Mouse (Mus musculus) kidney, postnatal 0 days (tissue): Measurements from ENCODE around the gene Ppp1r13b. TPM values are rescaled to one million over a fixed set of nuclear protein-coding genes. Genes with fewer than 3 reads are reported as not detected.

Experiments used
- ATAC-seq: fragments of 200-750 bp; cut with Nextera tagmentation; replicated peaks from 2 replicates; pipeline ENCODE4 v1.8.0; 2017; ENCODE audit warnings: low read depth, moderate number of reproducible peaks, moderate TSS enrichment, moderate library complexity; ENCODE audit not compliant: low FRiP score
- DNase-seq: peaks from one replicate; pipeline ENCODE4 v3.0.0-alpha.2; 2016; ENCODE audit warnings: low spot score
- H3K27ac ChIP-seq: fragments of 300-500 bp; sonication (generic); 2 replicates; pipeline ENCODE4 v1.5.1; 2014; ENCODE audit warnings: mild to moderate bottlenecking
- H3K27me3 ChIP-seq: fragments of 300-500 bp; sonication (generic); 2 replicates; pipeline ENCODE4 v1.6.1; 2014; ENCODE audit warnings: low read length, mixed read lengths; ENCODE audit not compliant: insufficient read depth
- H3K36me3 ChIP-seq: fragments of 300-500 bp; sonication (generic); 2 replicates; pipeline ENCODE4 v1.6.1; 2014; ENCODE audit warnings: low read length, mixed read lengths; ENCODE audit not compliant: insufficient read depth
- H3K4me1 ChIP-seq: fragments of 300-500 bp; sonication (generic); replicated peaks from 2 replicates; pipeline ENCODE4 v1.6.1; 2014; ENCODE audit warnings: antibody characterized with exemption, low read length, mixed read lengths; ENCODE audit not compliant: insufficient read depth
- H3K4me2 ChIP-seq: fragments of 300-500 bp; sonication (generic); 2 replicates; pipeline ENCODE4 v1.6.1; 2014; ENCODE audit warnings: mild to moderate bottlenecking, low read length, moderate library complexity, mixed read lengths
- H3K4me3 ChIP-seq: fragments of 300-500 bp; sonication (generic); replicated peaks from 2 replicates; pipeline ENCODE4 v1.5.1; 2014; ENCODE audit warnings: low read depth, low read length
- H3K9ac ChIP-seq: fragments of 300-500 bp; sonication (generic); 2 replicates; pipeline ENCODE4 v1.6.1; 2014; ENCODE audit warnings: low read depth, low read length
- H3K9me3 ChIP-seq: fragments of 300-500 bp; sonication (generic); replicated peaks from 2 replicates; pipeline ENCODE4 v1.6.1; 2016; ENCODE audit warnings: low read length, inconsistent platforms, mixed read lengths
- CTCF ChIP-seq: IDR thresholded peaks from 2 replicates; pipeline ENCODE4 v1.5.1; 2016; ENCODE audit warnings: antibody characterized with exemption, low read depth, mild to moderate bottlenecking, moderate library complexity
- WGBS: fragments of 180-500 bp; shearing (Covaris S2); extraction: QIAGEN DNeasy Blood & Tissue Kit; methylation state at CpG from one replicate; pipeline ENCODE4 v1.1.7; 2014; 5-methylcytosine and 5-hydroxymethylcytosine counted together
- polyA plus RNA-seq: library from polyadenylated mRNA; unstranded; fragments of >200 nt; fragmentation: Nextera tagmentation; extraction: Ambion mirVana; gene quantifications from 2 replicates; pipeline ENCODE4 v1.2.1, GENCODE M21; 2015

Gene Ppp1r13b
- polyA plus RNA-seq, 1 experiment from 2014 or later, result 16.7 TPM

DNA sequence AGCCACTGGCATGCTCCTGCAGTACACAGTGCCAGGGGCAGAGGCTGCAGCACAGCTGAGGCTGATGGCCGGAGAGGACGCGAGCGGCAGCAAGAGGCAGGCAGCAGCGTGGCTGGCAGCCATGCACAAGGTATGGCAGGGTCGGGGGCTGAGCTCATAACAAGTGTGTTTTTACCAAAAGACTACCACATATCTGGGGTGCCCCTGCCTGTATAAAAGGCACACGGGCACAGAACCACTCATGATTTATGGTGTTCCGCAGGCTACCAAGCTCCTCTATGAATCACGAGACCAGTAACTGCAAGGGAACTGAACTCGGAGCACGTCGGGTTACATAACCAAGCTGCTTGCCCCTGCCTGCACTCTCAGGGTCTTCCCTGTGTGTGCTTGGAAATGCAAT lies 80.4 kb downstream of the Ppp1r13b start:
- Histone ChIP-seq H3K27me3 (no peaks in the 10 kb centered on the region), H3K4me2 (no peak overlapping the region), H3K9me3 (no peaks in the 10 kb centered on the region), H3K36me3 (peaks cover 89% of the 10 kb centered on the region), H3K27ac (no peak overlapping the region), H3K9ac (no peak overlapping the region), H3K4me3 (no peak overlapping the region), H3K4me1 (no peaks in the 10 kb centered on the region)
- WGBS, result 87% methylated on average over 12 of the region's 12 CpGs
- no peak for DNase-seq
- ATAC-seq, result no peak
- no peak for TF ChIP-seq CTCF

DNA sequence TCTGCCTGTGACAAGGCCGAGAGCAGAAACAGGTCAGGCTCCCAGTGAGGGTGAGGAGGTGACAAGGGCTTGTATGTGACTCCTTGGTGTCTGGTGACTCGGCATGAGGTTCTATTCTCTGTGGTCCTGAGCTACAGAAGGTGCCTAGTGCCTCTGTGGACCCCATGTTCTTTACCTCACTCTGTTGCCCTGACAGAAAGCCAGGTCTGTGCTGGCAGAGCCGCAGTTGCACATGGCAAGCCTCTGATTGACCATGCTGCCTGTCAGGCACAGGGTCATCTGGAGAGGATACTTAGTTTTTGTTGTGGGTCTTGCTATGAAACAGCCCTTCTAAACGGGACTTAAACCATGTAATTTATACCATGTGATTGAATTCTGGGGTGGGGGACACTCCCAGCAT lies 86.0 kb downstream of the Ppp1r13b start:
- ATAC-seq (no peak), DNase-seq (no peak)
- TF ChIP-seq CTCF, result no peak
- 62% methylated on average over 4 of the region's 4 CpGs for WGBS
- Histone ChIP-seq H3K9ac (no peak overlapping the region), H3K4me1 (peaks cover 3% of the 10 kb centered on the region), H3K27me3 (no peaks in the 10 kb centered on the region), H3K36me3 (peaks cover 40% of the 10 kb centered on the region), H3K9me3 (no peaks in the 10 kb centered on the region), H3K27ac (no peak overlapping the region), H3K4me2 (no peak overlapping the region), H3K4me3 (no peak overlapping the region)

DNA sequence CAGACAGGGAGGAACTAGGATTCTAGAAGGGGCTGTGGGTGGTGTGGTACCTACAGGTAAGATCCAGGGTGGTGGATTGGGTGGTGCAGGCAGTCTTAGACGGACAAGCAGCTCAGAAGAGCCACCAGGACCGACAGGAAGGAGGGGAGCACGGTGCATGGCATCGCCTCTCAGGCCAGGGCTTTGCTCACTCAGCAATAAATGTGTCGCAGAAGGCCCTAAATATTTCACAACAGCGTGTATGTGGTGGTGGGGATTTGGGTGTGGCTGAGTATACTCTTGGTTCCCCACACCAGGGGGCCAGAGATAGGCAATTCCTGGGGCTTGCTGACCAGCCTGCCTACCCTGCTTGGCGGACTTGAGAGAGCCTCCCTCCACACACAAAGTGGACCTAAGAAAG lies 87.2 kb downstream of the Ppp1r13b start:
- Histone ChIP-seq H3K4me2 (no peak overlapping the region), H3K9me3 (no peaks in the 10 kb centered on the region), H3K27ac (no peak overlapping the region), H3K9ac (no peak overlapping the region), H3K36me3 (peaks cover 29% of the 10 kb centered on the region), H3K4me1 (peaks cover 15% of the 10 kb centered on the region), H3K27me3 (no peaks in the 10 kb centered on the region), H3K4me3 (no peak overlapping the region)
- WGBS, result 62% methylated on average over 7 of the region's 7 CpGs
- no peak for TF ChIP-seq CTCF
- ATAC-seq (no peak), DNase-seq (no peak)

DNA sequence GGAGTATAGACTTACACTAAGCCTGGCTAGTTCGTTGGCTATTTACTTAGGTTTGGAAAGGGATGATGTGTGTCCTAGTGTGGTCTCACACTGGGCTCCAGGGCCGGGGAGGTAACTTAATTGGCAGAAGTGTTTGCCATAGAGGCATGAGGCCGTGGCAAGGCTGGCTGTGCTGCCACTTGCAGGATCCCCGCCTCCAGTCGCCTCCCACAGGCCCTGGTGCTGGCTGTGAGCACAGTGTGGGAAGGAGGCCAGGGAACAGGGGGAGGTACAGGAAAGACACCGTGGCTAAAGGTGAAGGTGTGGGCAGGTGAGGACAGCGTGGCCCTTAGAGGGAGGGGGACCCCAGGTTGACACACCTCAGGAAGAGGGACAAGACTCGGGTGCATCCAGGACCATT lies 88.0 kb downstream of the Ppp1r13b start:
- ATAC-seq (no peak), DNase-seq (no peak)
- no peak for TF ChIP-seq CTCF
- no peak overlapping the region for H3K27ac ChIP-seq
- H3K36me3 ChIP-seq, result peaks cover 21% of the 10 kb centered on the region
- H3K4me3 ChIP-seq, result no peak overlapping the region
- no peaks in the 10 kb centered on the region for H3K9me3 ChIP-seq
- no peak overlapping the region for H3K9ac ChIP-seq
- H3K27me3 ChIP-seq, result no peaks in the 10 kb centered on the region
- no peak overlapping the region for H3K4me2 ChIP-seq
- WGBS, result 38% methylated on average over 8 of the region's 8 CpGs
- peaks cover 22% of the 10 kb centered on the region for H3K4me1 ChIP-seq

DNA sequence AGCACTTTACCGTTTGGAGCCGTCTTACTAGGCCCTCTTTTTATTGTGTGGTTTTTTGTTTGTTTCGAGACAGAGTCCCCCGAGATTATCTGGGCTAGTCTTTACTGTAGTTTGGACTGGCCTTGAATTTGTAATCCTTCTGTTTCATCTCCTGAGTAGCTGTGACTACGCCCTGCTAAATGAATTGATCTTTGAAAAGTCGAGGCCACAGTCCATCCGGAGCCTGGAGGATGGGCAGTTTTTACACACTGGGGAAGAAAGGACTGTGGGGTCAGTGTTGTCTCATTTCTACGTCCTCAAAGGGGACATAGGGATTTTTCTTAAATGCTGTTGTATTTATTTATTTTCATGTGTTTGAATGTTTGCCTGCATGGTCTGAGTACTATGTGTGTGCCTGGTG lies 89.9 kb downstream of the Ppp1r13b start:
- TF ChIP-seq CTCF, result no peak
- Histone ChIP-seq H3K4me2 (no peak overlapping the region), H3K9ac (no peak overlapping the region), H3K4me3 (no peak overlapping the region), H3K9me3 (no peaks in the 10 kb centered on the region), H3K27me3 (no peaks in the 10 kb centered on the region), H3K4me1 (peaks cover 23% of the 10 kb centered on the region), H3K27ac (no peak overlapping the region), H3K36me3 (0 out of 2 replicates have a peak, but pooled peaks cover 2% of the 10 kb centered on the region)
- DNase-seq (no peak), ATAC-seq (no peak)
- WGBS, result 88% methylated on average over 8 of the region's 8 CpGs

DNA sequence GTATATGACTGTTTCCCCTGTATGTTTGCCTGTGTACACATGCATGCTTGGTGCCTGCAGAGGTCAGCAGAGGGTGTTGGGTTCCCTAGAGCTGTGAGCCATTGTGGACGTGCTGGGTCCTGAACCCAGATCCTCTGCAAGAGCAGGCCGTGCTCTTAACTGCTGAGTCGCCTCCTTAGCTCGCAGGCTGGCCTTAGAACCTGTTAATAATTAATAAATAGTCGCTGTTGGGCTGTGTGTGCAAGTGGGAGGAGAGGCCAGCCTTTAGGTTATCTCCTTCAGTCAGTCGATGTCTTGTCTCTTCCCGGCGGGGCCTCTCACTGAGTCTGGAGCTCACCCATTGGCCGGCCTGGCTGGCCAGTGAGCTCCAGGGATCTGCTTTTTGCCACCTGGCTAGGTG lies 90.9 kb downstream of the Ppp1r13b start:
- Histone ChIP-seq H3K27me3 (no peaks in the 10 kb centered on the region), H3K27ac (peak overlapping the region; percentile 70), H3K9me3 (no peaks in the 10 kb centered on the region), H3K9ac (0 out of 2 replicates have a peak overlapping the region, but pooled peaks have one; percentile 8), H3K4me2 (peak overlapping the region; percentile 84), H3K36me3 (no peaks in the 10 kb centered on the region), H3K4me3 (no peak overlapping the region), H3K4me1 (peaks cover 27% of the 10 kb centered on the region)
- TF ChIP-seq CTCF, result peak; percentile 25; the same call in 1 of the 2 replicates
- WGBS, result 47% methylated on average over 9 of the region's 9 CpGs
- ATAC-seq (no peak), DNase-seq (peak; percentile 24)

DNA sequence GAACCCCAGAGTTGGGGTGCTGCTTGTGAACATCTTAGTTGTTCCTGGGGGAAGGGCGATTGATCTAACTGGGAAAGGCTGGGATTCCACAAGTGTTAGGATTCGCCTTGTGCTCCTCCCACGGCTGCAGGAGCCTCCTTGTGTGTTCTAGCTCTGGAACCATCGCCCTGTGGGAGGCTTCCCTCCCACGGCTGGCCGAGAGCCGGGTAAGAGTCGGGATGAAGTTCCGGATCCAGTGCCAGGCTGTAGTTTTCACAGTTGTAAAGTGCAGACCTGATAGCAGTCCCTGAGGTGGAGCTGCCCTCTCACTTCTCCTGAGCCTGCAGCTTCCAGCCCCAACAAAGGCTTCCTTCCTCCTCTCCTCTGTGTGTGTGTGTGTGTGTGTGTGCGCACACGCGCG lies 91.4 kb downstream of the Ppp1r13b start:
- WGBS, result 44% methylated on average over 13 of the region's 13 CpGs
- Histone ChIP-seq H3K27ac (peak overlapping the region; percentile 70), H3K4me3 (0 out of 2 replicates have a peak overlapping the region, but pooled peaks have one; percentile 10), H3K36me3 (no peaks in the 10 kb centered on the region), H3K9me3 (no peaks in the 10 kb centered on the region), H3K27me3 (no peaks in the 10 kb centered on the region), H3K4me1 (peaks cover 27% of the 10 kb centered on the region), H3K4me2 (peak overlapping the region; percentile 84), H3K9ac (0 out of 2 replicates have a peak overlapping the region, but pooled peaks have one; percentile 8)
- no peak for TF ChIP-seq CTCF
- ATAC-seq, result no peak
- peak; percentile 35 for DNase-seq
